Mouse (Mus musculus): ENCODE measurements around the gene Slc5a4a. TPM values are rescaled to one million over a fixed set of nuclear protein-coding genes. Genes with fewer than 3 reads are reported as not detected.

Slc5a4a gene
- not detected for polyA plus RNA-seq (2017; shearing (Covaris generic))

- ATAC-seq, result no peak
Observed at GRCm38 (mm10) chr10:76147278-76147677, at the start of gene Slc5a4a. Slc5a4a (plus strand) TSS chr10:76147451.

DNA sequence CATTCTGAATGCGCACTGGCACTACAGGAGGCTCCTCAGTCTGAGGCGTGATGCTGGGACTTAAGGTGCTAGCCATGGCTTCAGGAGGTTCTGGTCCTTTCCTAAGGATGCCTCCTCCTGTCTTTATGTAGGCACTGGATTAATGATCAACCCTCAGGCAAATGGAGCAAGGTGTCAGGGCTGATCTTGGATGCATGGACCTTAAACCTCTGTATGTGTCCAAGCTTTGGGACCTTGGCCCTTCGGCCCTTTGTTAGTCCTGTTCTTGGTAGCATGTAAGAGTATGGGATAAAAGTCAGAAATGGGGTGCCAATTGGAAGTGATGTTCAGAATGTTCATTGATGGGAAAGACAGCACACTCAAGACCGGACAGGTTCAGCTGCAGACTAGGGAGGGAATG, 36.4 kb upstream of the Slc5a4a start, which contains the start of gene Slc5a4b:
Gene Slc5a4b (minus strand): TSS at position 101 of the 400 bp plus-strand sequence.
- no peak for ATAC-seq

DNA sequence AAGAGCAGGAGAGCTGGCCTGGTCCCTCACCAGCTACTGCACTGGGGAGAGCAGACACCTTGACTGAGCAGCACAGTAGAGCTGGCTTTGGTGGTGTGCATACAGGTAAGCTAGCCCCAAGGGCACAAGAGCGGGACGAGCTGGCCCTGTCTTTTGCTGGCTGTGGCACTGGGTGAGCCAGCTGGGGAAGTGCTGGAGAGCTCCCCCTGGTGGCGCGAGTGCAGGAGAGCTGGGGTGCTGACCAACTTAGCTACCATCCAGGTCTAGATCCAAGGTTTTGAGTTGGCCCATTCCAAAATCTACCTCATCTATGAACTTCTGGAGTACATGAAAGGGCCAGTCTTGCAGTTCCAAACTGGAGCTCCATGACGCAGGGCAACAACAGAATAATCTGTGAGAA, 29.3 kb upstream of the Slc5a4a start:
- ATAC-seq, result no peak

DNA sequence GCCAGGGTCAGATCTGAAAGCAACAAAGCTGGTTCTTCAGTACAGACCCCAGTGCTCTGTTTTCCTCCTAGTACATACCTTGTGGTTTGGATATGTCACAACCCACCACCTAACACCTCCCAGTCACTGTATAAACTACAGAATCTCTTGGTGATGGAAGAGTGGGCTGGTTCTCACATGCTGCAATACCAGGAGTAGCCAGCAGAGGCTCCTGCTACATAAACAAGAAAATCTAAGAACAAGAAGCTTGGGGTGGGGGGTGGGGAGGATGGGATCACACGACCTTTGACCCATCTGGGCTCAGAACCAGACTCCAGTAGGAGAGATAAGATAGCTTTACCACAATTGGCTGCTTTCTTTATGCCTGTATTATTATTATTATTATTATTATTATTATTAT, 28.5 kb upstream of the Slc5a4a start:
- ATAC-seq, result no peak

DNA sequence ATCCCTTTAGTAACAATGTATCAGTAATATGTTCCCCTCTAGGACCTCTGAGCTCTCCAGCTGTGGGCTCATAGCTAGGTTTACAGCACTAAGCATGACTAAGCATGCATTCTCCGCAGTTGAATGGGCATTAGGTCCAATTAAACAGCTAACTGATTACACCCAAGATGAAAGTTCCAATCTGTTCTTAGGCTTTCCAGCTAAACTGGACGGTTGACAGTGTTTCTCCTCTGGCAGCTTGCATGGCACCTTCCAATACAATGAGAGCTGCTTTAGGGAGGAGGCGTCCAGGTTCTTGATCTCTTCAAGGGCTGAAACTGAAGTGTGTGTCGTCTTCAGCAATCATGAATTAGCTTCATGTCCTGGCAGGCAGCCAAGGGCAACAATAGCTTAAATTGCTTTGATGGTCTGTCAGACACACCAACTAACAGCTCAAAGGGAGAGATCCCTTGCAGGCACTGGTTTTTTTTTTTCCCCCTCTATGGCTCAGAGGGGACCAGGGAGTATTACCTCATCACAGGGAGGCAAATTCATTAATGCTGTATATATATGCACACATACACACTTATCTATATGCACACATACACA, 27.0 kb upstream of the Slc5a4a start:
- no peak for ATAC-seq

DNA sequence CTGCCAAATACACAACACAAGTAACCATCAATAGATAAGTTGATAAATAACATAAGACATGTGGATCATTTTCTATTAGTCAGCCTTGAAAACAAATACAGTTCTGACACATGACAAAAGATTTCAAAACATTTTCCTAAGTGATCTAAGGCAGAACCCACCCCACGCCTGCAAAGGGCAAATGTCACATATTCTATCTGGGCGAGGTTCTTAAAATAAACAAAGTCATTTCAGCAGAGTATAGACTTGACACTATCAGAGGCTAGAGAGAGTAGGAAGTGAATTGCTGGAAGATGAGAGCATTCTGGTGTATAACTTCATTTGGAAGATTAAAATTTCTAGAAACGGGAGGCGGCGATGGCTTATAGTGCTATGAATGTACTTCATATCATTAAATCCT, 25.8 kb upstream of the Slc5a4a start:
- ATAC-seq, result no peak

GRCm38 (mm10) chr10:76132506-76132905, 14.7 kb upstream of the Slc5a4a start:
- ATAC-seq, result no peak

DNA sequence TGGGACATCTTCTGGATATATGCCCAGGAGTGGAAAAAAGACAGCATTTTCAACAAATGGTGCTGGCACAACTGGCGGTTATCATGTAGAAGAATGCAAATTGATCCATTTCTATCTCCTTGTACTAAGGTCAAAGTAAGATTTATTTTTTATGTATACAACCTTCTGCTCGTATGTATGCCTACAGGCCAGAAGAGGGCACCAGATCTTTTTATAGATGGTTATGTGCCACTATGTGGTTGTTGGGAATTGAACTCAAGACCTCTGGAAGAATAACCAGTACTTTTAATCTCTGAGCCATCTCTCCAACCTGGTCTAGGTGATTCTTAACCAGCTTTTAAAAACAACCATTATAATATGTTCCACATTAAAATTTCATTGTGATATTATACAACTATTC, 10.9 kb upstream of the Slc5a4a start:
- ATAC-seq, result no peak

DNA sequence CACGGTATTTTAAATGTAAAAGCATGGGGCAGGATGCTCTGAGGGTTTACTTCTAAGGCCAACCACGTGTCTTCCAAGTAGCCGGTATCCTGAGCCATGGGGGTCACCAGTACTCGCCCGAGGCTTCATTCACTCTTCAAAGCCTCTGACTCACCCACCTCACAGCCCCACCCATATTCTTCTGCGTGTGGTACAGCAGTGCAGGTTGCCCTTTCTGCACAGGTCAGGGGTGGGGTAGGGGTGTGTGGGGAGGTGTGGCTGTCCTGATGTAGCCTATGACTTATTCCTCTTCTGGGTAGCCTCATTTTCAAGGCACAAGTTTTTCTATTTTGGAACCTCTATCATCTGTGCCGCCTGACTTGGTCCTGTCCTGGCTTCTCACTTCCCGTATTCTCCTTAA, 405 bp upstream of the Slc5a4a start:
- ATAC-seq, result no peak

DNA sequence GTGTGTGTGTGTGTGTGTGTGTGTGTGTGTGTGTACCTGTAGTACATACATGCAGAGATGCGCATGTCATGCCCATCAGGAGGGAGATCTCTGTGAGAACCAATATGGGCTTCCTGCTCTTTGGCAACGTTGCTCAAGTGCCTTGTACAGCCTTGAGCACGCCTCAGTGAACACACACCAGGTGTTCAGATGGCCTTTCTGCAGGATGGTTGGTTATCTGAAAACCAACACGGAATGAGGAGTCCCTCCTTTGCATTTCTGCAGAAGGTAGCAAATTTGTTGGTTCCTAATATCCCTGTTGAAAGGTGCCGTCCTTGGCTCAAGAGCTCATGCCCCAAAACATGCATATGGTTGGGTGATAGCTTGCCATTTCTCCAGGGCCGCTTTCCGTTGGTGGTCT, 8.7 kb downstream of the Slc5a4a start:
- ATAC-seq, result no peak

- ATAC-seq, result no peak
Observed at GRCm38 (mm10) chr10:76157528-76157927, 10.3 kb downstream of the Slc5a4a start.

DNA sequence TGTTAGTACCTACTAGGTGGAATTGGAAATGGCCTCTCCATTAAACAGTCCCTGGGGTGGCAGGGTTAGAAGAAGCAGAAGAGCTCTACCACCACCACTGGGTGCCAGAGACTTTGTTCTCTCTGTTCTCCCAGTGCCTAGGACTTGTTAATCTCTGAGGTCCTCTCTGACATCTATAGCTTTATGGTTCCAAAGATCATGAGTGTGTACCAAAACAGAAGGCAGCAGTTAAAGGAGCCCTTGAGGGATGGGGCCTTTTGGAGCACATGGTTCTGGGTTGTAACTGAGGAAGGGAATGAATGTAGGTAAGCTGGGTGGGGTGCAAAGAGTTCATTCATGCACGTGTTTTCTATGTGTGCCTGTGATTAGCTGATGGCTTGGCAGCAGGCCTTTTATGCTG, 10.8 kb downstream of the Slc5a4a start:
- no peak for ATAC-seq

DNA sequence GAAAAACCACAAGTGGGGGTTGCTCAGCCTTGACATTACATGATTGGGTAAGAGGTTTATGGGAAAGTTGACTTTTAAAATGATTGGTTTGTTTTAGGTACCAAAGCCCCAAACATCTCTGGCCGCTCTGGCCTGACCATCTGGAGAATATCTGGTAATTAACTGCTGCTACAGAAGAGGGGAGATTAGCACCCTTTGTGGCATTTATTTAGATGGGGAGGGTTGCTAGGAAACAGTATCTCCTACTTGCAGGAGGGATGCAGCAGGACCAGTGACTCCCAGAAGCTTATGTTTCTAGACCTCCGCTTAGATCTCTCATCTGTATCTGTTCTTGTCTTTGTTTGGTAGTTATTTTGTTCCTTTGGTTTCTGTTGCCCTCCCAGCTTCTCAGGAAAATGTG, 27.6 kb downstream of the Slc5a4a start:
- ATAC-seq, result no peak

DNA sequence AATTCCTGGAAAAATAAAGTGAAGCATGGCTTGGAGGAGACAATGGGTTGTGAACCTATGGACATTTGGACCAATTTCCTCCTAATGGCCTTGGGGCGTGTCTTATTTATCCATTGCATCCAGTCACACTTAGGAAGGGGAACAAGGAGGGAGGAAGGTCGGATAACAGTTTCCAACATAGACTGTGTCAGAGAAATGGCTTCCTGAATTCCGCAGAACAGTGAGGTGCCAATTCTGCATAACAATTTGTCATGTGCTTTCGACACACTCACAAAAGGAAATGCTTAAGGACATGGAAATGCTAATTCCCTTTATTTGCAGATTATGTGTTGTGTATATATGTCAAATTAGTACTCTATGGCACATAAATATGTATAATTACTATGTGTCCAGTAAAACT, 38.0 kb downstream of the Slc5a4a start:
- no peak for ATAC-seq

GRCm38 (mm10) chr10:76188010-76188409, 40.8 kb downstream of the Slc5a4a start:
- ATAC-seq, result no peak

GRCm38 (mm10) chr10:76201416-76201815, 54.2 kb downstream of the Slc5a4a start:
- ATAC-seq, result no peak

DNA sequence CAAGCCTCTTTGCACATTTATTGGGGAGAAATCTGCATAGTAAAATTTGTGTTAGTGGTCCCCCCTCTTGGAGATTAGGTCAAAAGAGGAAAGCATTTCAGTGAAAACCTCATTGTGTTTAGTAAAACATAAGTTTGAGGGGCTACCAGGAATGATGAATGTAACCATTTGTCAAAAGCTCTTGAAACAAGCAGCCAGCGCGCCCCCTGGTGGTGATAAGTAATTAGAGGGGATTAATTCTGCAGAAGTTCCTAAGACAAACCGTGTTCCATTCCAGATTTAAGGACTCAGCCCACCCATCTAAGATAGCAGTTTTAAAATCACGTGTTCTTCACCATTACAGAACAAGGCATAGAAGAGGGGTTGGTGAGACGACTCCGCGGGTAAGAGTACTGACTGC, 54.7 kb downstream of the Slc5a4a start:
- no peak for ATAC-seq

DNA sequence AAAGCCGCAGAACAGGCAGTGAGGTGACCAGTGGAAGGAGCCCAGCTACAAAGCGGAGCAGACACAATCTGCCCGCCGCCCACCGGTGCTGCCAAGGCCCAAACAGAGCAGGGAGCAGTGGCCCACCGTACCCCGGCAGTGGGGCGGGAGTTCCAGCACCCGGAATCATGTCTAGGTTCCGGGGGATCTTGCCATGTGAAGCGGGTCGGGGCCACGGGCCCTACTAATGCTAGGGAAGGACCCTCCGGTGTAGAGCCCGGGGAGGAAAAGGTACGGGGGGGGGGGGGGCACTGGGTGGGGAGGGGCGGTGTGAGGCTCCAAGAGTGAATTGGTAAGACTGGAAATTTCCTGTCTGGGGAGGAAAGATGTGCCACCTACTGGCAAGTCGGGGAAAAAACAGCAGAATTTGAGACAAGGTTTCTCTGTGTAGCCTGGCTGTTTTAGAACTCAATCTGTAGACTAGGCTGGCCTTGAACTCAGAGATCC, 56.6 kb downstream of the Slc5a4a start:
- no peak for ATAC-seq

GRCm38 (mm10) chr10:76207262-76207796, 60.1 kb downstream of the Slc5a4a start:
- no peak for ATAC-seq

DNA sequence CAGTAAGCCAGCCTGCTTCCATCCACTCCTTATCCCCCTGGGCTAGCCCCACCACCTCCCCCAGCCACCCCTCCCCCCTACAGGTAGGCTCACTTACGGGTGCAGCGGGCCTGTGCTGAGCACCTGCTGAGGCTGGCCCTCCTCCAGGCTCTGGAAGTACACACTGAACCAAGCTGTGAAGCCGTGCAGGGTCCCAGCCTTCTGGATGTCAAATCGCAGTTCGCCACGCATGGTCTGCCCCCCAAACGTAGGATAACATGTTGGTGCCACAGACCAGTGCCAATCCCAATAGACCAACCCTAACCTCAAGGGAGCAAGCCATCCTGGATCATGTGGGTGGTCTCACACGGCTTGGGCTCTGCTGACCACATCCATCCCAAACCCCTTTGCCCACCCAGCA, 62.0 kb downstream of the Slc5a4a start:
- ATAC-seq, result no peak

GRCm38 (mm10) chr10:76210806-76211205, 63.6 kb downstream of the Slc5a4a start:
- no peak for ATAC-seq

GRCm38 (mm10) chr10:76212121-76212520, 64.9 kb downstream of the Slc5a4a start:
- no peak for ATAC-seq

DNA sequence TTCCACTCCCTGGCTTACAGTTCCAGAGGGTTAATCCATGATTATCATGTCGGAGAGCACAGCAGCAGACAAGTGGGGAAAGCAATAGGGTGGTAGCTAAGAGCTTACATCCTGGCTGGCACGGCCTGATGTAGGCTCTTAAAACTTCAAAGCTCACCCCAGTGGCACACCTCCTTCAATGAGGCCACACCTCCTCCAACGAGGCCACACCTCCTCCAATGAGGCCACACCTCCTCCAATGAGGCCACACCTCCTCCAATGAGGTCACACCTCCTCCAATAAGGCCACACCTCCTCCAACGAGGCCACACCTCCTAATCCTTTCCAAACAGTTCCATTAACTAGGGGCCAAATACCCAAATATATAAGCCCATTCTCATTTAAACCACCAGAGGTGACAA, 66.9 kb downstream of the Slc5a4a start:
- no peak for ATAC-seq

- ATAC-seq, result no peak
Observed at GRCm38 (mm10) chr10:76217056-76217455, 69.8 kb downstream of the Slc5a4a start.

DNA sequence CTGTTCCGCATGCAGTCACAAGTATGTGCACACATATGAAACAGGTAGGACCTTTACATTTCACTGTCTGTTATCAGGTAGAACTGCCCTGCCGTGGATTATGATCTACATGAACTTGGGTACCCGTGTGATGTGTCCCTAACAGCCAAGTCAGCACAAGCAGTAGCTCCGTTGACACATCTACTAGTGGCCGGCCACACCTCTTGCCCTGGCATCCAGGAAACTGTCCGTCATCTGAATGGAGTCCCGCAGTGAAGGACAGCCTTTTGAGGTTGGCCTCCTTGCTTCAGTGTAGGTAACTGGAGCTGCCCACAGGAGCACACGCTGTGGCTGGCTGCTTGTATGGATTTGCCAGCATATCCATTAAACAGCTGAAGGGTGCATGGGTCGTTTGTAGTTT, 71.0 kb downstream of the Slc5a4a start:
- no peak for ATAC-seq
